Mouse (Mus musculus): ENCODE results near the gene Kdm2b. TPM values are rescaled to one million over a fixed set of nuclear protein-coding genes. Genes with fewer than 3 reads are reported as not detected.
A peak's percentile ranks its signal among the peaks of the same experiment; 100 is the strongest.

Kdm2b gene
- total RNA-seq, 2 experiments from 2014 or later, result 26.2 to 26.5 TPM

DNA sequence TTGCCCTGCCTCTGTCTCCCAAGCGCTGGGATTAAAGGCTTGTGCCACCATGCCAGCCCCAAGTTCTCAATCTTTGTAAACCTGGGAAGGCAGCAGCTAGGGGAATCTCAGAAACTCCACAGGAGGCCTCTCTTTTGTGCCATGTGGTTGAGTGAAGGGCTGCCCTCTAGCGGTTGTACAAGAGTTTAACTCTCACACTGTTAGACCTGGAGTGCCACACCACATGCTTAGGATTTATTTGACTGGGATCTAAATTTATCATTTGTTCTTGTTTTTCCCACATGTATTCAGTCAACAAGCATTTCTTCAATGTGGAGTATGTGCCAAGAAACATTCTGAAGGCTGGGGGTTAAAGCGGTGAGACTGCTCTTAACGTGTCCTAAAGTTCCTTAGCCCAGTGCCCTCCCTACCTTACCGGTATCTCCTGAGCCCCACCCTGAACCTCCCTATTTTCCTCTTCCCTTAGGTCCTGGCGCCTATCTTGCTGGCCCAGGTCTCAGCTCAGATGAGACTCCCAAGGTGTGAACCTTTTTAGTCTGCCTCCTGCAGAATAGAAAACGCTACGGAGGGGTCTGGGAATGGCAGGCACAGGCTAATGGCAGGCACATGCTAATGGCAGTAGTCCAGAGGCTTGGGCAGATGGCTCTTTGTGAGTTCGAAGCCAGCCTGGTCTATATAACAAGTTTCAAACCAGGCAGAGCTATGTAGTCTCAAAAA, 24.1 kb upstream of the Kdm2b start:
- intact Hi-C loops (cut with DNase I), result loop anchor here (2.0 to 5.0 kb wide), 3 partner anchors 34 to 86 kb away; partner anchors contain the start of gene Morn3
- peak; percentile 67 to 80 for DNase-seq (ENCODE audit: low spot score in 2 of 2)

DNA sequence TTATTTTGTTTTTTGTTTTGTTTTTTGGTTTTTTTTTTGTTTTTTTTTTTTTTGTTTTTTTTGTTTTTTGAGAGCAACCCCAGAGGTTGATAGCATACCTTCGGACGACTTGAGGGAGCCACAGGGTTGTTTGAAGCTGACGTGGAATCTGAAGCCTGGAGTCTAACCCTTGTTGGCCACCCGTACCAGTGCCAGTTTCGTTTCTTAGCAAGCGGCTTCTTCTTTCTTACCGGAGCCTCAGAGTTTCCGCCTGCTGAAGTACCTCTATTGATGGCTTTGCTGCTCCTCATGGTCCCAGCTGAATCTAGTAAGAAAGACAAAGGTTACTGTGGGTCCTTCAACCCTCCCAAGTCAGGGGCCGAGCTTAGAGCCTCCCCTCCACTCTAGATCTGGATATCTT, 22.1 kb upstream of the Kdm2b start:
- intact Hi-C loops (cut with DNase I), result loop anchor here (5.0 kb wide), 2 partner anchors 36 to 84 kb away; partner anchors contain the start of gene Morn3
- no peak for DNase-seq (ENCODE audit: low spot score in 2 of 2)

DNA sequence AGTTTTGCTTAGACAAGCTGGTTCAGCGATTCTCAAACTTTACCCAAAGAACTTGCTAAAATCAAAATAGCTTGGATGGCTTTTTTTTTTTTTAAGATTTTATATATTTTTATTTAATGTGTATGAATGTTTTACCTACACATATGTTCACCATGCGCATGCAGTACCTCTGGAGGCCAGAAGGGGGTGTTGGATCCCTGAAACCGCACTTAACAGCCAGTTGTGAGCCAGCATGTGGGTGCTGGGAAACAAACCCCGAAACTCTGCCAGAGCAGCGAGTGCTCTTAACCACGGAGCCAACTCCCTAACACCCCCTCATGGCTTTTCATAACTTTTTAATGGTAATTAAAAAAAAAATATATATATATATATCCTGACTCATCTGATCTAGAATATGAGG, 21.2 kb upstream of the Kdm2b start:
- intact Hi-C loops (cut with DNase I), result loop anchor here (5.0 kb wide), 2 partner anchors 36 to 84 kb away; partner anchors contain the start of gene Morn3
- DNase-seq (ENCODE audit: low spot score in 2 of 2), result no peak

DNA sequence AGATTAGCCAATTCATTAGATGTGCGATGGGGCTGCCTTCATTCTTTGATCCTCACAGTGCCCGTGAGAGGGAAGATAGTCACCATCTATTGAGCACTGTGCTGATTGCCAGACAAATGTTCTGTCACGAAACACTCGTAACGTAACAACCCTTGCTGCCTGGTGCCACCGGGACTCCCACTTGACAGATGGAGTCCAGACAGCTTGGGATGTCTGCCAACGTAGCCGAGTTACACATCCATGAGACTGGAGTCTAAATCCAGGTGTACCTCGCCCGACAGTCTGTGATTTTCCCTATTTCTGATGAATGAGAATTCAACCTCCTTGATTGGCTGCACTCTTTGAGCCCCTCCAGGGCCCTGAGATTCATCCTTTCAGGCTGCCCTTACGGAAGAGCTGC, 20.2 kb upstream of the Kdm2b start:
- intact Hi-C loops (cut with DNase I), result loop anchor here (5.0 kb wide), 2 partner anchors 37 to 83 kb away; partner anchors contain the start of gene Morn3
- DNase-seq (ENCODE audit: low spot score in 2 of 2), result peak in 1 of 2 experiments; percentile 57

DNA sequence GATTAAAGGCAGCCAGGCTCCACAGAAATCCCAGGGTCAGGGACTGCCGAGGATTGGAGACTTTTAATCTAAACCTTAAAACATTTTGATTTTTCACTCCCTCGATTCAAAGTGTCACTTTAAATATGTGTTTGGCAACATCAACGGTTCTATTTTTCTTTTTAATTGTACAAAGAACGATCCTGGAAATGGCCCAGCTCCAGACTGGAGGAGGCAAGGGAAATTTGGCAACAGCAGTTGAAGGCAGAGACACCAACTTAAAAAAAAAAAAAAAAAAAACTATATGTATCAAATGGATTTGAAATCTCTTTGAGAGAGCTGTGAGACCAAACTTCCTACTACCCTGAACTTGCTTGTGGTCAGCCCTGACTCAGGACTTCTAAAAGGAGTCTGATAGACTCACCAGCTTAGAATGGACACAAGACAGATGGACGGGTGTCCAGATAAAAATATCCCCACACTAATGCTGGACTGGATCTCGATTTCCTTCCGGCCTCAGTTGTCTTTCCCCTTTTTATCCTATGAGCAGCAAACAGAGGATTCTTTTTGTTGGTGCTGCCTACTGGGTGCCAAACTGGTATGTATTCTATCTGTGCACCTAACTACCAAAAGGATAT, 19.4 kb upstream of the Kdm2b start:
- DNase-seq (ENCODE audit: low spot score in 2 of 2), result peak in 1 of 2 experiments; percentile 55
- intact Hi-C loops (cut with DNase I), result no loop called here

- no peak for DNase-seq (ENCODE audit: low spot score in 2 of 2)
- intact Hi-C loops (cut with DNase I), result no loop called here
Measured at GRCm38 (mm10) chr5:123005716-123006592, 16.3 kb upstream of the Kdm2b start.

DNA sequence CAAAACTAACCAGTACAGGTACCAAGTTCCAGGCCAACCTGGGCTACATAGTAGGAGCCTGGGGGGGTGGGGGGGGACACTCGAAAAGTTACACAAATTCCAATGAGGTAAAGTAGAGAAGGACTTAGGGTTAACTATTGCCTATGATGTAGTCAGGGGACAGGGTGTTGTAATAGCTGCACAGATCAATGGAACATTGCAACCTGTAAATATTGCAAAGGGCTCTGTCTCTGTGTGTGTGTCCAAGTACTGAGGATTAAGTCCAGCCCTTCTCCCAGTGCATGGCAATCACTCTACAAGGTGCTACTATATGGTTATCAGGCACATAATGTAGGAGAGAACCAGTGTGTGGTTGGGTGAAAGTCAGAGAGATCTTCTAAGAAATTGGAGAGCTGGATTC, 11.3 kb upstream of the Kdm2b start:
- DNase-seq (ENCODE audit: low spot score in 2 of 2), result no peak

GRCm38 (mm10) chr5:122997205-122998204, 7.9 kb upstream of the Kdm2b start:
- intact Hi-C loops (cut with DNase I), result loop anchor here (1.0 kb wide), 1 partner anchor 8 kb away; the partner anchor contains the start of gene Kdm2b
- DNase-seq (ENCODE audit: low spot score in 2 of 2), result peak in 1 of 2 experiments; percentile 86

More for the DNA sequence above, 11.3 kb upstream of the Kdm2b start:
- intact Hi-C loops (cut with DNase I), result no loop called here

DNA sequence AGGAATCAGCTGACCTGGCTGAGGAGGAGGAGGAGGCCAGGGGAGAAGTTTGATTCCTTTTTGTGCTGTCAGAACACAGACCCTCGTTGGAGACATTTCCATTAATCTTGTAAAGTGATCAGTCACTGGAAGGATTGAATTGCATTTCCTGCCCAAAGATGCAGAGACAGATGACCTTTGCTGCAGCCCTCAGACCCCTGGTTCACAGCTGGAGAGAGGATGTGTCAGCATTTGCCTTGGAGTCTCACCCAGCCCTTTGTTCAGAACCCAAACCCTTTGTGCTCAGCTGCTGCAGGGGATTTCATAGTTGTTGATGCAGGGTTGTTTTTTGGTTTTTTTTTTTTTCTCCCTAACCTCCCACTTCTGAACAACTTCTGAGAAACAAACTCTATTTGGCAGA, 5.3 kb upstream of the Kdm2b start:
- intact Hi-C loops (cut with DNase I), result no loop called here
- no peak for DNase-seq (ENCODE audit: low spot score in 2 of 2)

DNA sequence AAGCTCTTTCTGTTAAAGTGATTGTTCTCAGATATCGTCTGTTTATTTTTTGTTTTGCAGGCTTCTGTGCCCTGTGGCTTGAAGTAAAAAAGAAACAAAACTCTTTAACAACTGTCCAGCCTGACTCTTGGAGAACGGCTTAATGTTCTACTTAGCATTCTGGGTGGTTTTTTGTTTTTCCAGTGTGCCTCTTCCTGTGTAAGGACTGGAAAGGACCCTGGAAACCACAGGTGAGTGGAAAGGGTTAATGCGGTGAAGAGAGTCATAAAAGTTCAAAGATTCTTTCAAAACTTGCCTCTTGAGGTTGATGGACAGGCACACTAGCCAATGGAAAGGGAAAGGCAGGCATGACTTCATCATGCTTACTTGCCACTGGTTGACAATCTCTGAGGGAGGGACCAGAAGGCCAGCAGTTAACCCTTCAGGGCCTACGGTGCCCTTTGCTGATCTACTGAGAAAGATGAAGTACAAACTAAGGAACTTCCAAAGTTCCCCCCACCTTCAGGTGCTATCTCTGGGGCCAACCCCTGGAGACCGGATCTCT, 4.8 kb upstream of the Kdm2b start:
- DNase-seq (ENCODE audit: low spot score in 2 of 2), result peak; percentile 72 to 82
- intact Hi-C loops (cut with DNase I), result no loop called here

- intact Hi-C loops (cut with DNase I), result no loop called here
- DNase-seq (ENCODE audit: low spot score in 2 of 2), result no peak
Measured at GRCm38 (mm10) chr5:122993811-122994210, 4.2 kb upstream of the Kdm2b start.

- intact Hi-C loops (cut with DNase I), result no loop called here
- DNase-seq (ENCODE audit: low spot score in 2 of 2), result no peak
Measured at GRCm38 (mm10) chr5:122991350-122992004, 1.9 kb upstream of the Kdm2b start.

- intact Hi-C loops (cut with DNase I), result no loop called here
- DNase-seq (ENCODE audit: low spot score in 2 of 2), result no peak
Measured at GRCm38 (mm10) chr5:122990411-122991160, 963 bp upstream of the Kdm2b start.

GRCm38 (mm10) chr5:122989001-122989525, 560 bp downstream of the Kdm2b start:
- peak; percentile 68 to 69 for DNase-seq (ENCODE audit: low spot score in 2 of 2)
- intact Hi-C loops (cut with DNase I), result loop anchor here (1.0 kb wide), 1 partner anchor 8 kb away; no protein-coding TSS in a partner anchor

GRCm38 (mm10) chr5:122988021-122988751, 1.4 kb downstream of the Kdm2b start:
- intact Hi-C loops (cut with DNase I), result no loop called here
- DNase-seq (ENCODE audit: low spot score in 2 of 2), result peak; percentile 57 to 66

All from left cerebral cortex, postnatal 25 days (tissue).